Mouse (Mus musculus) embryo, embryonic 11 days (tissue): Measurements from ENCODE around the gene Vti1a.

Source experiments
- DNase-seq: peaks from one replicate; pipeline ENCODE4 v3.0.0-alpha.2; 2015

The Vti1a gene

GRCm38 (mm10) chr19:55315452-55316108, 515 bp upstream of the Vti1a start, which contains the start of gene Zdhhc6:
Gene Zdhhc6 (minus strand): TSS chr19:55316032.
- peak; percentile 87 for DNase-seq

GRCm38 (mm10) chr19:55316901-55317300, 806 bp downstream of the Vti1a start:
- DNase-seq: no peak

GRCm38 (mm10) chr19:55319036-55319435, 2.9 kb downstream of the Vti1a start:
- no peak for DNase-seq

- no peak for DNase-seq
Observed at GRCm38 (mm10) chr19:55319521-55319920, 3.4 kb downstream of the Vti1a start.

GRCm38 (mm10) chr19:55322604-55323003, 6.5 kb downstream of the Vti1a start:
- no peak for DNase-seq

- no peak for DNase-seq
Observed at GRCm38 (mm10) chr19:55327510-55327909, 11.4 kb downstream of the Vti1a start.

GRCm38 (mm10) chr19:55331776-55332175, 15.7 kb downstream of the Vti1a start:
- DNase-seq: no peak

- DNase-seq: peak; percentile 75
Observed at GRCm38 (mm10) chr19:55332641-55333268, 16.7 kb downstream of the Vti1a start.

GRCm38 (mm10) chr19:55335881-55336280, 19.8 kb downstream of the Vti1a start:
- peak; percentile 53 for DNase-seq

GRCm38 (mm10) chr19:55336441-55336840, 20.3 kb downstream of the Vti1a start:
- no peak for DNase-seq

GRCm38 (mm10) chr19:55337066-55337465, 21.0 kb downstream of the Vti1a start:
- DNase-seq: no peak

GRCm38 (mm10) chr19:55337664-55338063, 21.6 kb downstream of the Vti1a start:
- no peak for DNase-seq

- DNase-seq: no peak
Observed at GRCm38 (mm10) chr19:55340521-55340920, 24.4 kb downstream of the Vti1a start.

GRCm38 (mm10) chr19:55341377-55341776, 25.3 kb downstream of the Vti1a start:
- no peak for DNase-seq

- no peak for DNase-seq
Observed at GRCm38 (mm10) chr19:55342423-55342822, 26.3 kb downstream of the Vti1a start.

GRCm38 (mm10) chr19:55343274-55343673, 27.2 kb downstream of the Vti1a start:
- DNase-seq: no peak

- DNase-seq: no peak
Observed at GRCm38 (mm10) chr19:55348187-55348586, 32.1 kb downstream of the Vti1a start.

GRCm38 (mm10) chr19:55350673-55351378, 34.7 kb downstream of the Vti1a start:
- no peak for DNase-seq

- no peak for DNase-seq
Observed at GRCm38 (mm10) chr19:55362606-55363005, 46.5 kb downstream of the Vti1a start.

GRCm38 (mm10) chr19:55369691-55370090, 53.6 kb downstream of the Vti1a start:
- DNase-seq: no peak

GRCm38 (mm10) chr19:55376331-55376730, 60.2 kb downstream of the Vti1a start:
- no peak for DNase-seq

- no peak for DNase-seq
Observed at GRCm38 (mm10) chr19:55377465-55377864, 61.4 kb downstream of the Vti1a start.

- no peak for DNase-seq
Observed at GRCm38 (mm10) chr19:55378884-55379283, 62.8 kb downstream of the Vti1a start.

GRCm38 (mm10) chr19:55380764-55381163, 64.7 kb downstream of the Vti1a start:
- DNase-seq: peak; percentile 75
